Mouse (Mus musculus) neural tube, embryonic 14.5 days (tissue): ENCODE data around the gene Chrnb2. TPM values are rescaled to one million over a fixed set of nuclear protein-coding genes. Genes with fewer than 3 reads are reported as not detected.

Experiments used
- ATAC-seq: fragments of 200-750 bp; cut with Nextera tagmentation; 2 replicates; pipeline ENCODE4 v1.8.0; 2017; ENCODE audit warnings: low read depth, mild to moderate bottlenecking, moderate TSS enrichment, moderate library complexity
- H3K27ac ChIP-seq: fragments of 300-500 bp; sonication (generic); 2 replicates; pipeline ENCODE4 v1.5.1; 2014; ENCODE audit warnings: low read depth, mild to moderate bottlenecking, control low read depth, low read length, moderate library complexity, mixed read lengths
- H3K27me3 ChIP-seq: fragments of 300-500 bp; sonication (generic); 2 replicates; pipeline ENCODE4 v1.6.1; 2014; ENCODE audit warnings: low read length; ENCODE audit not compliant: control insufficient read depth, insufficient read depth
- H3K36me3 ChIP-seq: fragments of 300-500 bp; sonication (generic); 2 replicates; pipeline ENCODE4 v1.6.1; 2014; ENCODE audit warnings: low read length, mixed read lengths; ENCODE audit not compliant: control insufficient read depth, insufficient read depth
- H3K4me1 ChIP-seq: fragments of 300-500 bp; sonication (generic); 2 replicates; pipeline ENCODE4 v1.6.1; 2014; ENCODE audit warnings: low read length; ENCODE audit not compliant: control insufficient read depth, insufficient read depth
- H3K4me2 ChIP-seq: fragments of 300-500 bp; sonication (generic); 2 replicates; pipeline ENCODE4 v1.6.1; 2014; ENCODE audit warnings: mild to moderate bottlenecking, low read depth, low read length, control low read depth
- H3K4me3 ChIP-seq: fragments of 300-500 bp; sonication (generic); 2 replicates; pipeline ENCODE4 v1.5.1; 2014; ENCODE audit warnings: low read depth, low read length, control low read depth, mixed read lengths
- H3K9ac ChIP-seq: fragments of 300-500 bp; sonication (generic); replicated peaks from 2 replicates; pipeline ENCODE4 v1.6.1; 2014; ENCODE audit warnings: low read depth, mild to moderate bottlenecking, control low read depth, low read length, mixed read lengths
- H3K9me3 ChIP-seq: fragments of 300-500 bp; sonication (generic); 2 replicates; pipeline ENCODE4 v1.6.1; 2016; ENCODE audit warnings: low read length; ENCODE audit not compliant: control insufficient read depth
- WGBS: fragments of 180-500 bp; shearing (Covaris S2); extraction: QIAGEN DNeasy Blood & Tissue Kit; methylation state at CpG from one replicate; pipeline ENCODE4 v1.1.7; 2014; 5-methylcytosine and 5-hydroxymethylcytosine counted together
- polyA plus RNA-seq: library from polyadenylated mRNA; unstranded; fragments of >200 nt; fragmentation: Nextera tagmentation; extraction: Ambion mirVana; gene quantifications from 2 replicates; pipeline ENCODE4 v1.2.1, GENCODE M21; 2014

The Chrnb2 gene
- 24.5 and 29.9 TPM in 2 replicates for polyA plus RNA-seq

DNA sequence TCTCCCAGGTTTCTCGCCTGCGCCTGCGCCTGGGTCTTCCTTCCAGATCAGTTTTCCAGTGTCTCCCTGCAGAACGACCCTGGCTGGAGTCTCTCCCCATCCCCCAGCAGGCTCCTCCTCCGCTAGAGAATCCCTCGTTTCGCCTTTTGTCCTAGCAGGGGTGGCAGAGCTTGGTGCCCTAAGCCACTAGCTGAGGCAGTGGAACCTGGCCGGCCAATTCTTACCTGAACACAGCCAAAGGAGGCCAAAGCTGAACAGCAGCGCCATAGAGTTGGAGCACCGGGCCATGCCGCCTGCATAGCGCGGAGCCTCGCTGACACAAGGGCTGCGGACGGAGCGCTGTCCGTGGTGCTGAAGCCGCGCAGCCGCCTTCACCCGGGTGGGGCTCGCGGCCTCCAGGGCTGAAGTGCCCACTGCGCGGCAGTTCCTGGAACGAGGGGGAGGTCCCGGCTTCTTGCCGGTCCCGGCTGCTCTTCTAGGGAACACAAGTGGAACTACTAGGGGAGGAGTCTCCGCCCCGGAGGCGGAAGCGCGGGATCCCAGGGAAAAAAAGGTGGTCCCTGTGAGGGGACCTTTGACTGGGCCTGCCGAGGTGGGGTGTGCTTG is at the start of gene Chrnb2:
Gene Chrnb2 (minus strand): TSS at position 514 of the 606 bp plus-strand sequence.
- peak within 1 kb of the TSS; percentile 64 for H3K4me3 ChIP-seq
- ATAC-seq: peak; percentile 80
- H3K4me1 ChIP-seq: peaks cover 22% of the 10 kb centered on the region
- no peaks in the 10 kb centered on the region for H3K27me3 ChIP-seq
- peak within 1 kb of the TSS; percentile 44 for H3K4me2 ChIP-seq
- H3K9me3 ChIP-seq: no peaks in the 10 kb centered on the region
- peaks cover 7% of the 10 kb centered on the region for H3K36me3 ChIP-seq
- H3K9ac ChIP-seq: peak within 1 kb of the TSS; percentile 79
- H3K27ac ChIP-seq: peak within 1 kb of the TSS; percentile 86
- WGBS: under 1% methylated on average over 30 of the region's 36 CpGs

DNA sequence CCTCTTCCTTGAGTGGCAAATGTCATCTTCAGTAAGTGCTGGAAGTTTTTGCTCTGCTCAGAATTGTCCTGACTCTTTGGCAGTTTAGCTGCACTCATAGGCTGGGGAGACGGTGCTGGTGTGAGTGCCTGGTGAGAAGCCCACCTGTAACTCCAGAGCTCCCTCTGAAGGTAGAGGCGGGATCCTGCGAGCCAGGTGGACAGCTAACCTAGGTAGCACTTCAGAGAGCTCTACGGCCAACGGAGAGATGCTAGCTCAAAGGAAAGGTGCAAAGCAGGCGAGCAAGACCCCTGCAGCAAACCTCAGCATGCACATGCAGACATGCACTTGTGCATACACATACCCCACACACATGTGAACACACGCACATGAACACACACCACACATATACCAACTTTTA is 49.6 kb upstream of the Chrnb2 start:
- ATAC-seq: no peak
- 87% methylated on average over 7 of the region's 7 CpGs for WGBS
- H3K4me1 ChIP-seq: no peaks in the 10 kb centered on the region
- H3K9ac ChIP-seq: no peak overlapping the region
- no peak overlapping the region for H3K4me3 ChIP-seq
- no peak overlapping the region for H3K4me2 ChIP-seq
- no peaks in the 10 kb centered on the region for H3K27me3 ChIP-seq
- H3K36me3 ChIP-seq: no peaks in the 10 kb centered on the region
- no peaks in the 10 kb centered on the region for H3K9me3 ChIP-seq
- no peak overlapping the region for H3K27ac ChIP-seq

GRCm38 (mm10) chr3:89812166-89812565 is 47.7 kb upstream of the Chrnb2 start:
- no peak overlapping the region for H3K27ac ChIP-seq
- H3K27me3 ChIP-seq: no peaks in the 10 kb centered on the region
- WGBS: 78% methylated on average over 3 of the region's 3 CpGs
- no peaks in the 10 kb centered on the region for H3K4me1 ChIP-seq
- ATAC-seq: no peak
- no peaks in the 10 kb centered on the region for H3K9me3 ChIP-seq
- H3K36me3 ChIP-seq: no peaks in the 10 kb centered on the region
- H3K4me3 ChIP-seq: no peak overlapping the region
- no peak overlapping the region for H3K4me2 ChIP-seq
- H3K9ac ChIP-seq: no peak overlapping the region

DNA sequence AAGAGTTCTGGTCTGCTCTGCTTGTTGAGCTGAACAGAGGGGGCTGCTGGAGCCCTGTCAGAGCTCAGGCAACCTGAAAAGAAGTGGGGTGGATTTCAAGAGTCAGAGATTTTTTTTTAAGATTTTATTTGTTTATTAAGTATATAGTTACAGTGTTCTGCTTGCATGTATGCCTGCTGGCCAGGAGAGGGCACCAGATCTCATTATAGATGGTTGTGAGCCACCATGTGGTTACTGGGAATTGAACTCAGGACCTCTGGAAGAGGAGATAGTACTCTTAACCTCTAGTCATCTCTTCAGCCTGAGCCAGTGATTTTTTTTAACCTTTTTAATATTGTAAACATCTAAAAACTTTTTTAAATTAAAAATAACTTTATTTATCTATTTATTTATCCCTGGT is 46.4 kb upstream of the Chrnb2 start:
- Histone ChIP-seq H3K27ac (no peak overlapping the region), H3K9ac (no peak overlapping the region), H3K4me2 (no peak overlapping the region), H3K27me3 (no peaks in the 10 kb centered on the region), H3K4me1 (no peaks in the 10 kb centered on the region), H3K4me3 (no peak overlapping the region), H3K36me3 (no peaks in the 10 kb centered on the region), H3K9me3 (no peaks in the 10 kb centered on the region)
- no peak for ATAC-seq

DNA sequence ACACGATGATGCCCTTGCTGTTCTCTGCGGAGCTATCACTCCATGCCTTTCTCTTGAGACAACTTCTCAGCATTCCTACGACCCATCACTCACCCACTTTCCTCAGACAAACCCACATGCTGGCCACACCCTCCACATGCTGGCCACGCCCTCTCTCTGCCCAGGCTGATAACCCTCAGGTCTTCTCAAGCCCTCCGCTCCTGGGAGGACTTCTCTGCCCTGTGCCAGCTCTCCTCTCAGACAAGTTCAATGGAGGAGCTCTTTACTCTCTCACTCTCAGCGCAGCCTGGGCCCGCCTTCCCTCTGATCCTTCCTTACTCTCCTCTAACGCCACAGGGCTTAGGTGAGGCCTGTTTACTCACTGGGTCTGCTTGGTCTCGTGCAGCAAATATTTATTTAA is 44.2 kb upstream of the Chrnb2 start:
- no peaks in the 10 kb centered on the region for H3K4me1 ChIP-seq
- H3K27ac ChIP-seq: no peak overlapping the region
- no peak overlapping the region for H3K4me3 ChIP-seq
- no peak overlapping the region for H3K4me2 ChIP-seq
- no peaks in the 10 kb centered on the region for H3K36me3 ChIP-seq
- H3K9me3 ChIP-seq: no peaks in the 10 kb centered on the region
- 52% methylated on average over 9 of the region's 9 CpGs for WGBS
- H3K9ac ChIP-seq: no peak overlapping the region
- no peaks in the 10 kb centered on the region for H3K27me3 ChIP-seq
- ATAC-seq: no peak

- H3K27me3 ChIP-seq: no peaks in the 10 kb centered on the region
- H3K9me3 ChIP-seq: no peaks in the 10 kb centered on the region
- H3K4me2 ChIP-seq: no peak overlapping the region
- H3K36me3 ChIP-seq: no peaks in the 10 kb centered on the region
- H3K9ac ChIP-seq: no peak overlapping the region
- ATAC-seq: no peak
- WGBS: 84% methylated on average over 5 of the region's 5 CpGs
- H3K4me1 ChIP-seq: no peaks in the 10 kb centered on the region
- H3K27ac ChIP-seq: no peak overlapping the region
- H3K4me3 ChIP-seq: no peak overlapping the region
These were observed 43.4 kb upstream of the Chrnb2 start for GRCm38 (mm10) chr3:89807881-89808280.

GRCm38 (mm10) chr3:89807171-89807570 is 42.7 kb upstream of the Chrnb2 start:
- H3K4me1 ChIP-seq: no peaks in the 10 kb centered on the region
- no peaks in the 10 kb centered on the region for H3K27me3 ChIP-seq
- no peaks in the 10 kb centered on the region for H3K36me3 ChIP-seq
- 96% methylated on average over 3 of the region's 3 CpGs for WGBS
- no peak overlapping the region for H3K9ac ChIP-seq
- no peaks in the 10 kb centered on the region for H3K9me3 ChIP-seq
- no peak for ATAC-seq
- H3K4me3 ChIP-seq: no peak overlapping the region
- no peak overlapping the region for H3K4me2 ChIP-seq
- no peak overlapping the region for H3K27ac ChIP-seq

- ATAC-seq: no peak
- Histone ChIP-seq H3K9me3 (no peaks in the 10 kb centered on the region), H3K4me2 (no peak overlapping the region), H3K9ac (no peak overlapping the region), H3K4me3 (no peak overlapping the region), H3K27me3 (no peaks in the 10 kb centered on the region), H3K4me1 (no peaks in the 10 kb centered on the region), H3K36me3 (no peaks in the 10 kb centered on the region), H3K27ac (no peak overlapping the region)
- 98% methylated on average over 2 of the region's 2 CpGs for WGBS
These were observed 42.3 kb upstream of the Chrnb2 start for GRCm38 (mm10) chr3:89806751-89807150.

DNA sequence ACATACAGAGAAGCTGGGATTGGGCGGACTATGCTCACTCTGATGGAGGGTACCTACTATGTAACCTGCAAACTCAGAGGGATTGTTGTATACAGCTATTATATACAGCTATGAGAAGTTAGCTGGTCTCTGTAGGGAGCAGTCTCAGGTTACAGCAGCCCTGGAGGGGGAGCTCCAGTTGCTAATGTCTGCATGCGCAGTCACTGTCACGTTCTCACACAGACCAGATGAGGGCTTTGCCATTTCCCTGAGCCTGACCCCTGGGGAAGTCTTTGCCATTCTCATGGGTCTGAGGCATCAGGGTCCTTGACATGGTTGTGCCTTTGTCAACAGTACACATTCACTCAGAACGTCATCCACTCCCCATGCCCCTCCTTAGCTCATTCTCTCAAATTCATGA is 40.7 kb upstream of the Chrnb2 start:
- Histone ChIP-seq H3K27ac (no peak overlapping the region), H3K4me2 (no peak overlapping the region), H3K9ac (no peak overlapping the region), H3K27me3 (no peaks in the 10 kb centered on the region), H3K36me3 (no peaks in the 10 kb centered on the region), H3K9me3 (no peaks in the 10 kb centered on the region), H3K4me3 (no peak overlapping the region), H3K4me1 (no peaks in the 10 kb centered on the region)
- 78% methylated on average over 4 of the region's 4 CpGs for WGBS
- no peak for ATAC-seq
